Mouse (Mus musculus) liver, embryonic 14.5 days (tissue): ENCODE results near the gene Masp2. TPM values are rescaled to one million over a fixed set of nuclear protein-coding genes. Genes with fewer than 3 reads are reported as not detected.

Experiments used
- ATAC-seq: fragments of 200-750 bp; cut with Nextera tagmentation; 2 replicates; pipeline ENCODE4 v1.8.0; 2017; ENCODE audit warnings: moderate number of reproducible peaks, mild to moderate bottlenecking, moderate library complexity; ENCODE audit not compliant: insufficient read depth
- DNase-seq, 3 experiments: peaks; one replicate each; pipeline ENCODE4 v3.0.0-alpha.2; 2012 to 2013; ENCODE audit warnings: low read depth in 3 of 3, low spot score in 3 of 3
- H3K27ac ChIP-seq: fragments of 300-500 bp; sonication (generic); 2 replicates; pipeline ENCODE4 v1.5.1; 2014; ENCODE audit warnings: moderate library complexity, mild to moderate bottlenecking, control low read depth, inconsistent platforms
- H3K27me3 ChIP-seq: fragments of 300-500 bp; sonication (generic); 2 replicates; pipeline ENCODE4 v1.6.1; 2014; ENCODE audit warnings: mild to moderate bottlenecking, low read length, moderate library complexity; ENCODE audit not compliant: control insufficient read depth, insufficient read depth
- H3K36me3 ChIP-seq: fragments of 300-500 bp; sonication (generic); replicated peaks from 2 replicates; pipeline ENCODE4 v1.6.1; 2014; ENCODE audit warnings: low read depth; ENCODE audit not compliant: control insufficient read depth, insufficient read depth
- H3K4me1 ChIP-seq, 2 experiments: fragments of 200-500 bp in 1 of 2; fragments of 300-500 bp in 1 of 2; sonication (generic) in 1 of 2; replicated peaks; 2 replicates each; pipeline ENCODE4 v1.6.1; 2012 to 2014; ENCODE audit warnings: antibody characterized with exemption in 1 of 2, inconsistent platforms in 1 of 2, low read length in 1 of 2; ENCODE audit not compliant: control insufficient read depth in 2 of 2, insufficient read depth in 2 of 2
- H3K4me2 ChIP-seq: fragments of 300-500 bp; sonication (generic); 2 replicates; pipeline ENCODE4 v1.6.1; 2014; ENCODE audit warnings: low read depth, mild to moderate bottlenecking, control low read depth, moderate library complexity
- H3K4me3 ChIP-seq, 2 experiments: fragments of 200-500 bp in 1 of 2; fragments of 300-500 bp in 1 of 2; sonication (generic) in 1 of 2; 2 replicates each; pipeline ENCODE4 v1.5.1; 2012 to 2014; ENCODE audit warnings: low read depth in 2 of 2, low read length in 2 of 2, mild to moderate bottlenecking in 2 of 2, control low read depth in 1 of 2, inconsistent platforms in 1 of 2, moderate library complexity in 1 of 2; ENCODE audit not compliant: insufficient read depth in 1 of 2
- H3K9ac ChIP-seq: fragments of 300-500 bp; sonication (generic); replicated peaks from 2 replicates; pipeline ENCODE4 v1.6.1; 2014; ENCODE audit warnings: mild to moderate bottlenecking, control low read depth, moderate library complexity
- H3K9me3 ChIP-seq: fragments of 300-500 bp; sonication (generic); 2 replicates; pipeline ENCODE4 v1.6.1; 2016; ENCODE audit warnings: low read length, mixed read lengths; ENCODE audit not compliant: control insufficient read depth
- CTCF ChIP-seq: IDR thresholded peaks from 2 replicates; pipeline ENCODE4 v1.5.1; 2016; ENCODE audit warnings: antibody characterized with exemption, low read depth, control low read depth
- EP300 ChIP-seq: IDR thresholded peaks from 2 replicates; pipeline ENCODE4 v1.6.1; 2016; ENCODE audit warnings: antibody characterized with exemption, low read depth
- WGBS: fragments of 180-500 bp; shearing (Covaris S2); extraction: QIAGEN DNeasy Blood & Tissue Kit; methylation state at CpG from one replicate; pipeline ENCODE4 v1.1.7; 2014; ENCODE audit not compliant: insufficient replicate concordance; 5-methylcytosine and 5-hydroxymethylcytosine counted together
- polyA plus RNA-seq, 2 experiments: library from polyadenylated mRNA; depleted of rRNA in 1 of 2; stranded (reverse) in 1 of 2; unstranded in 1 of 2; fragments of >200 nt; fragmentation: Nextera tagmentation in 1 of 2; extraction: Ambion mirVana in 1 of 2; gene quantifications; 2 replicates each; pipeline versions ENCODE4 v1.2.1 to v1.2.3; 2012 to 2014

Gene Masp2
- polyA plus RNA-seq, 2 experiments = 20.6 to 28.9 TPM

DNA sequence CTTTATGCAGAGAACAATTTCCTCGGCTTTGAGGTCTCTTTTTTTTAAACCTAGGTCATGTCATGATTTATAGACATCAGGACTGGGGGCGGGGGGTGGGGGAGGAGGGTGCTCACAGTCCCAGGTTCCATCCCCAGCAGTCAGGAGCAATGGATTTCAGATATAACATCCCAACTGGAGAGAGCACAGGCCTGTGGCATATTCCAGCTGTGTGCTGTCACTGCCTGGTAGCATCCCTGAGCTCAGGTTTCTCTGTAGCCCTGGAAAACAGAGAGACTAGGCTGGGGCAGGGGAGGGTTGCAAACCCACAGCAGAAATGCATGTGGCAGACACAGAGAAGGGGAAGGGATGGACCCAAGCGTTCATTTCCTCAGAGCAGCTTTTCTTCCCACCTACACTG, 57.8 kb downstream of the Masp2 start:
- Histone ChIP-seq H3K4me2 (no peak overlapping the region), H3K9ac (no peak overlapping the region), H3K27me3 (peaks cover 3% of the 10 kb centered on the region), H3K27ac (no peak overlapping the region), H3K9me3 (no peaks in the 10 kb centered on the region), H3K4me3 (no peak overlapping the region), H3K4me1 (peaks cover 0 to 4% of the 10 kb centered on the region in 2 experiments; a peak in 2 of 4 replicates), H3K36me3 (no peaks in the 10 kb centered on the region)
- ATAC-seq (no peak), DNase-seq (no peak)
- WGBS = 47% methylated on average over 3 of the region's 3 CpGs
- TF ChIP-seq EP300 (no peak), CTCF (no peak)

DNA sequence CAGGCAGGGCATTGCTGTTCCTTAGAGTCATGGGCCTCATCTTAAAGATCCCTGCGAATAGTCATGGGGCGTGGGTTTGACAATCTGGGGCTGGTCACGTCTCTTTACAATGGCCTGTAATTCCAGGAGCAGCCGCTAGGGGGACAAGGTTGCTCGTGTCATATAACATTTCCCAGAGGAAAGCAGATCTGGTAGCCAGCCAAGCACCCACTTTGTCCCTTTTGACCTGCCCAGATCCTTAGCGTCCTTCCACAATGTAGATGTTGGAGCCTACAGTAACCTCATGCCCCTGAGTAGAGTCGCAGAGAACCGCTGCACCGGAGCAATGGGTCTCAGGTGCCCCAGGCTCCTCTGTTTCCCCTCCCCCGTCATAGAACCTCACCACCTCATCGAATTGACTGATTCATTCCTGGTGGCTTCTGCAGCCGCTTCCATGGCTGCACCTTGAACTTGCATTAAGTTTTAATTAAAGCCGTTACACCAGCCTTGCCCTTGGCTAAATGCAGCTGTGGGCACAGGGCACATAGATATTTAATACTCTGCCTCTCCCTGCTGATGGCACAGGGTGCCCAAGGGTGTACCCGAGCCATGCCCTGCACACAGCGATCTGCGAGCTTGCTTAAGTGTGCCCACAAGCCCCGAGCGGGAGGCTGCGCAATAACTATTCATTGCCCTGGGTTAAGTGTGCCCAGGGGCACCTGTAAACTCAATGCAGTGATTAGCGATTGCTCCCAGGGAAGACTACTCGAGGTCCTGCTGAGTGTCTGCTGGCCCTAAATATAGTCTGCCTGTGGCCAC, 60.0 kb downstream of the Masp2 start:
- peak in 2 of 3 experiments; percentile 30 to 50 for DNase-seq
- Histone ChIP-seq H3K9ac (no peak overlapping the region), H3K4me1 (peaks cover 0 to 2% of the 10 kb centered on the region in 2 experiments; a peak in 2 of 4 replicates), H3K27me3 (peaks cover 3% of the 10 kb centered on the region), H3K4me3 (no peak overlapping the region), H3K9me3 (no peaks in the 10 kb centered on the region), H3K4me2 (peak overlapping the region; percentile 38; the same call in 1 of the 2 replicates), H3K27ac (no peak overlapping the region), H3K36me3 (no peaks in the 10 kb centered on the region)
- ATAC-seq = peak; percentile 45; the same call in 1 of the 2 replicates
- TF ChIP-seq EP300 = no peak
- peak; percentile 90 for TF ChIP-seq CTCF
- 31% methylated on average over 21 of the region's 21 CpGs for WGBS

DNA sequence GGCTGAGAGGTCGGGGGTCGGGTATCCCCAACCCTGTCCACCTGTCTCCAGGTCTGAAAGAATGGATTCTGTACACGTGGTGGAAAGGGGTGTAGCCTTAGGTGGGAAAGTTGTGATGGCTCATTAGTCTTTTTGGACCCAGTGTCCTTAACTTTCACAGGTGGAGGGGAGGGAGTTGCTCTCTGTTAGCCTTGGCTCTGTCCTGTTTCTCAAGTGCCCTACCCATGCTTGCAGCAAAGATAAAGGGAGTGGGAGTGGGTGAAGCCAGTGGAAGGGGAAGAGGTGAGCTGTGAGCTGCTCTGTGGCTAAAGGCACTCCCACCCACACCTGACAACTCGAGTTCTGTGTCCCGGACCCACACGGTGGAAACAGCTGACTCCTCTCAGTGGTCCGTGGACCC, 61.0 kb downstream of the Masp2 start:
- Histone ChIP-seq H3K9me3 (no peaks in the 10 kb centered on the region), H3K4me3 (no peak overlapping the region), H3K4me2 (no peak overlapping the region), H3K27ac (no peak overlapping the region), H3K4me1 (peaks cover 0 to 2% of the 10 kb centered on the region in 2 experiments; a peak in 2 of 4 replicates), H3K27me3 (peaks cover 3% of the 10 kb centered on the region), H3K9ac (no peak overlapping the region), H3K36me3 (no peaks in the 10 kb centered on the region)
- 49% methylated on average over 7 of the region's 7 CpGs for WGBS
- ATAC-seq = no peak
- TF ChIP-seq EP300 = no peak
- no peak for TF ChIP-seq CTCF
- DNase-seq = no peak

DNA sequence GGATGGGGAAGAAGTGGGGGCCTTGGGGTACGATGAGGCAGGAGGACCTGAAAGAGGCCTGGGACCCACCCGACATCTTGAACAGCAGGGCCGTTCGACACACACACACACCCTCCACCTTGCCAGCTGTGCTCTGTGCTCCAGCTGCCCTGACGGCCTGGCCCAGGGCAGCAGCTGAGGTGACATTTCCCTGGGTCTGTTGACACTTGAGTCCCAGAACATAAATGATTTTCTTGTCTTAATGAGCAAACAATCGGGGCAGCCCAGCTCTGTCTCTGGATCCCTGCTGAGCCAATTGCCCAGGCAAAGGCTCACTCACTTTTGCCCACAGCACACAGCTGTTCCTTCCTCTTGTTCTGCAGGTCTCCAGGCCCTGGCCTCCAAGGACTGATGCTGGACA, 61.7 kb downstream of the Masp2 start:
- Histone ChIP-seq H3K4me2 (no peak overlapping the region), H3K27me3 (peaks cover 3% of the 10 kb centered on the region), H3K36me3 (no peaks in the 10 kb centered on the region), H3K4me1 (peaks cover 0 to 2% of the 10 kb centered on the region in 2 experiments; a peak in 2 of 4 replicates), H3K9me3 (no peaks in the 10 kb centered on the region), H3K9ac (no peak overlapping the region), H3K27ac (no peak overlapping the region), H3K4me3 (no peak overlapping the region)
- DNase-seq = no peak
- TF ChIP-seq EP300 (no peak), CTCF (no peak)
- ATAC-seq = no peak
- WGBS = 54% methylated on average over 6 of the region's 6 CpGs

Other genes starting within 250 kb of the Masp2 start
- 6.0 and 6.4 TPM in 2 replicates for gene Ubiad1, start 157.8 kb upstream of the Masp2 start, polyA plus RNA-seq (2012; rRNA removed)
- gene Ubiad1, start 157.8 kb upstream of the Masp2 start, polyA plus RNA-seq (2014; fragmentation: Nextera tagmentation; extraction: Ambion mirVana) = 7.3 and 7.9 TPM in 2 replicates
- gene Mtor, start 153.9 kb upstream of the Masp2 start, polyA plus RNA-seq (2012; rRNA removed) = 6.0 and 6.1 TPM in 2 replicates
- gene Mtor, start 153.9 kb upstream of the Masp2 start, polyA plus RNA-seq (2014; fragmentation: Nextera tagmentation; extraction: Ambion mirVana) = 9.4 and 11.2 TPM in 2 replicates
- gene Angptl7, start 102.1 kb upstream of the Masp2 start, polyA plus RNA-seq (2012; rRNA removed) = 0.21 and 0.33 TPM in 2 replicates
- gene Angptl7, start 102.1 kb upstream of the Masp2 start, polyA plus RNA-seq (2014; fragmentation: Nextera tagmentation; extraction: Ambion mirVana) = 0.23 and 0.29 TPM in 2 replicates
- 18.2 and 20.1 TPM in 2 replicates for gene Exosc10, start 44.1 kb upstream of the Masp2 start, polyA plus RNA-seq (2012; rRNA removed)
- gene Exosc10, start 44.1 kb upstream of the Masp2 start, polyA plus RNA-seq (2014; fragmentation: Nextera tagmentation; extraction: Ambion mirVana) = 36.0 and 36.1 TPM in 2 replicates
- gene Srm, start 11.1 kb upstream of the Masp2 start, polyA plus RNA-seq (2012; rRNA removed) = 86.1 and 102 TPM in 2 replicates
- 129 and 147 TPM in 2 replicates for gene Srm, start 11.1 kb upstream of the Masp2 start, polyA plus RNA-seq (2014; fragmentation: Nextera tagmentation; extraction: Ambion mirVana)
- gene Tardbp, start 24.5 kb downstream of the Masp2 start, polyA plus RNA-seq (2012; rRNA removed) = 247 and 260 TPM in 2 replicates
- gene Tardbp, start 24.5 kb downstream of the Masp2 start, polyA plus RNA-seq (2014; fragmentation: Nextera tagmentation; extraction: Ambion mirVana) = 80.3 and 83.0 TPM in 2 replicates
- gene Gm572, start 40.8 kb downstream of the Masp2 start, polyA plus RNA-seq (2012; rRNA removed) = 0.03 TPM in 1 of 2 replicates, not detected in the other
- not detected in 2 replicates for gene Gm572, start 40.8 kb downstream of the Masp2 start, polyA plus RNA-seq (2014; fragmentation: Nextera tagmentation; extraction: Ambion mirVana)
- gene Casz1, start 201.9 kb downstream of the Masp2 start, polyA plus RNA-seq (2012; rRNA removed) = 0.39 and 0.43 TPM in 2 replicates
- 0.29 and 0.32 TPM in 2 replicates for gene Casz1, start 201.9 kb downstream of the Masp2 start, polyA plus RNA-seq (2014; fragmentation: Nextera tagmentation; extraction: Ambion mirVana)